Mouse (Mus musculus): ENCODE measurements around the gene Tbrg1.

Tbrg1 gene

DNA sequence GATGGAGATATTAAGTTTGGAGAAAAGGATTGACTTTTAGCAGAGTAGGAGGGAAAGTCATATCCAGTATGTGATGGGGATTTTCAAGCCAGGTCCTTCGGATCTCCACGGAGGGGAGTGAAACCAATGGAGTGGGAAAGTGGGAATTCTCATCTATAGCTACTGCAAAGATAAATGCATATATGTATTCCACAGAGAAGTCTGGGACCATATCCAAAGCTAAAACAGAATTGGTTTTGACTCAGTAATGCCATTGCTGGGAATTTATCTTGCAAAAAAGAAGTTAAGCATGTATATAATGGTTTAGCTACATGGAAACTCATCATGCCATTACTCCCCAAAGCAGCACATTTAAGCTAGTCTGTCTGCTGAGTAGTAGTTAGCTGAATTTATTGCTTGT is 24.8 kb downstream of the Tbrg1 start:
- DNase-seq (ENCODE audit: low spot score in 2 of 2): no peak

DNA sequence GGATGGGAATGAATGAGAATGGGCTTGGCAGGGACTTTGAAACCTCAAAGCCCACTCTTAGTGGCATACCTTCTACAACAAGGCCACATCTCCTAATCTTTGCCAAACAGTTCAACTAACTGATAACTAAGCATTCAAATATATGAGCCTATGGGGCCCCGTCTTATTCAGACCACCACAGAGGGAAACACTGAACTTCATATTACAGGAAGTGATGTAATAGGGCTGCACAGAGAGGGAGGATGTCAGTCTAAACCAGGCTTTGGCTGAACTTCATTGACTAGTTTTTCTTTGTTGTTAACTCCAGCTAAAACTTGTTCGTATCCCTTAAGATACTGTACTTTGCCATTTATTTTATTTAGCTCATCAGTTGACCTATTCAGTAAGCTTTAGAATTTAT is 27.2 kb downstream of the Tbrg1 start:
- no peak for DNase-seq (ENCODE audit: low spot score in 2 of 2)

DNA sequence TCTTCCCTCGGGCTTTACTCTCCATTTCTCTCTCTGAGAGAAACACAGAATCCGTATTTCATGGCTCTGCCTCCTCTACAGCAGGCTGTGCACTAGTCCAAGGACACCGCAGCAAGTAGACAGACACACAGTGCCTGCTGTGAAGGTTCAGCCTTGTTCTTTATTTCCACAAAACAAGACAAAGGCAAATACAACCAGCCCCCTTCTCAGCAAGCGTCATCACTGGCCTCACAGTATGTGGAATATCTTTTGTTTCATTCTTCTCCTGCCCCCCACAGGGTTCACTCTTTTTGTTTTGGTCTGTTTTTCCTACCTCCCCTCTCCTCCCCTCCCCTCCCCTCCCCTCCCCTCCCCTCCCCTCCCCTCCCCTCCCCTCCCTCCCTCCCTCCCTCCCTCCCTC is 28.5 kb downstream of the Tbrg1 start:
- DNase-seq (ENCODE audit: low spot score in 2 of 2): no peak

DNA sequence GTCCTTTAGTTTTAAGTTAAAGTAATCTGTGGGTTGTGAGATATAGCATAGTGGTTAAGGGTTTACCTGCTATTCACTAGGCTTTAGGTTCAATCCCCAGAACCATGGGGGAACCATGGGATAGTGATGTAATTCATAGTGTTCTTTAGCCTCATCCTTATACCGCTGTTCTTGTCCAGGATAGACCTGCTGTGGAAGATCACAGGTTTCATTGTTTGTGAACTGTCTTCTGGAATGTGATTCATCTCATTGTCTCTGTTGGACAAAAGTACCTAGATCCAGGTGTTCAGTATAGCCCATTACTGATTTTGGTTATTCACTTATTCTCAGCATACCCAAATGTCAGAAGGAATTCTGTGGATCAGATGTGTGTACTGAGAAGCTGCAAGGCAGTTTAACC is 29.8 kb downstream of the Tbrg1 start:
- no peak for DNase-seq (ENCODE audit: low spot score in 2 of 2)

DNA sequence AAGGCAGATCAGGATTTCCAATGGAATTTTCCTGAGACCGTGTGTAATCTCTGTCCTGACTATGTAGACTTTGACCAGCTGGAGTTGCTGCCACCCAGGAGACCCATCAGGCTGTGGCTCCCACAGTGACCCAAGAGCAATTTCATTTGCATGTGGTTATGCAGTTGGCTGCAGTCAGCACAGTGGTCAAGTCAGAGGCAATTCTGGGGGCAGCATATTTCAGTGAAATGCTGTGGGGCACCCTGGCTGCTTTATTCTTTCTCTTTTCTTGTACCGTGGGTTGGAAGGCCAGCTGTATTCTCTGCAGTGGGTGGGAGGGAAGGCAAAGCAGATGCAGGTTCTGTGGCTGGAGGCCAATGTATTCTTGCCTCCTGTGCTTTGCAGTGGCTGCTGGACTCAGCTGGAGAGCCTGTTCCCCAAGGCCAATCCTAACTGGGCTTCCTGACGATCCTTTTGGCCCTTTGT is 31.0 kb downstream of the Tbrg1 start:
- DNase-seq (ENCODE audit: low spot score in 2 of 2): no peak

DNA sequence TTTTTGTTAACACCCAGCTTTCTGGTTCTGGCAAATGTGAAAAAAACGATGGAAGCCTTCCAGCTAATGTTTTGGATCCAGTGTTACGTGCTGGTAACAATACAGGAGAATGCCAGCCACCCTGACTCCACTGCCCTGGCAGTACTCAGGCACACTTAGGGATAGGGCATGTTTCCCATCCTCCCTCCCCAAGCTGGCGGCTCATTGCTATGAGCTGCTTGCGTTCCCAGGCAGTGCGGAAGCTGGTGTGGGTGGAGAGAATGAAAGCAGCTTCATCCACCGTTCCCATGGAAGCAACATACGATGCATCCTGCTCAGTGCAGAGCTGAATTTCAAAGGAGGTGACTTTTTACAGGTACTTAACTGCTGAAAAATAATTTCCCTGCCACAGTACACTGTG is 31.5 kb downstream of the Tbrg1 start:
- no peak for DNase-seq (ENCODE audit: low spot score in 2 of 2)

DNA sequence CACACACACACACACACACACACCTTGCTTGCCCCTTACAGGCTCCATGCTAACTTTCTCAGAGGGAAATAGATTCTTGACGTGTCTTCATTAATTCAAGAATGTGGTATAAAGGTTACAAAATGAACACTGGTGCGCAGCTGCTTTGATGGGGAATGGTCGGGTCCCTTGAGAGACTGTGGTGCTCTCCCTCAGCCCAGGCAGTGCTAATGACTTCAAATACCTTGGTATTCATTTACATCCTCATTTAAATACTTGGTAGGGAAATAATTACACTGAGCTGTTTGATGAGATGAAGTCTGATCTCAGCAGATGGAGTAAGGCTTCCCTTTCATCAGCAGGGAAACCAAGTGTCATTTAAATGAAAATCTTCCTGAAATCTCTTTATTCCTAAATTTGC is 32.0 kb downstream of the Tbrg1 start:
- peak in 1 of 2 experiments; percentile 17 for DNase-seq (ENCODE audit: low spot score in 2 of 2)

DNA sequence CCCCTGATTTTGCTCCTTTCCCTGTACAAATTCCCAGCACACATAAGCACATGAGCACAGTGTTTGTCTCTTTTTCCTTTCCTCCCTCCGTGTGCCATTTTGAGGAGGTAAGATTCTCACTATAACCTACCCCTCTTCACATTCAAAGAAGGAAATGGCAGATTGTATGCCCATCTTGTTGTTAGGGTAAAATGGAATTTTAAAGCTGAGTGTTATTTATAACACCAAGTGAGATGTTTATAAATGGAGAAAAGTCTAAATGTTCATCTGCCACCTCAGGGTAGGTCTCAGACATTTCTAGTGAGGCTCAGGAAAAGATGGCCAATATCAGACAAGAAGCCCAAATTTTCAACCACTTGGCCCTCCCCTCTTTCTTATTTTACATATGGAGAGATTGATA is 32.6 kb downstream of the Tbrg1 start:
- no peak for DNase-seq (ENCODE audit: low spot score in 2 of 2)

DNA sequence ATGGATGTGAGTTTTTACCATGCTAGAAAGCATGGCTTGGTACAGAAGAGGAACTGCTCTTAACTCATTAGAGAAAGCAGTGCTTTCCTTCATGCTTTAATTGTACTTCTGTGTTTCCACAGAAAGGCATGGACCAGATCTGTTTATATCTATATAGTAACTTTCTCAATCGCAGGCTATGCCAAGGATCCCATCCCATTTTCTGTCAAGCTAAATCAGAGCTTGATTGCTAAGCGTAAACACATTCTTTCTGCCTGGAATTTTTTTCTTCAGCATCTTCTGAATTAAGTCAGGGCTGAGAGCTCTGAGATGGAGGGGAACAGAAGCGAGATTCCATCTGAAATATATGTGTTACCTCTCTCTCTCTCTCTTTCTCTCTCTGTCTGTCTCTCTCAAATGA is 33.1 kb downstream of the Tbrg1 start:
- DNase-seq (ENCODE audit: low spot score in 2 of 2): no peak

DNA sequence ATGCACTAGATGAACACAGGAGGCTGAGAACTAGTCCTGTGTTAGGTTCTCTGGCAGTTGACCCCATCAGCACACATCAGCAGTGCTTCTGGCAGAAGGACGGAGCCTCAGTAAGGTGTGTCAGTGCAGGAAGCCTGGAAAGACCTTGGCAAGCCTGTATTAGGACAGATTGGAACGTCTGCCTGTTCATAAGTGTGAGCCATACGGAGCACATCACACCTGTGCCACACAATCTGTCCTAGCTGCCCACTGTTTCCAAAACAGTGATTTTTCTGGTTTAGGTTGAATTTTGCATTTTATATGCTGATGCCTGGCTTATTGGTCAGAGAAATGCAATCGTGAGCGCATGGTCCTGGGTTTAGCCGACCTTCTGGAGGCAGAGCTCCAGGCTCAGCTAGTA is 35.8 kb downstream of the Tbrg1 start:
- DNase-seq (ENCODE audit: low spot score in 2 of 2): no peak

DNA sequence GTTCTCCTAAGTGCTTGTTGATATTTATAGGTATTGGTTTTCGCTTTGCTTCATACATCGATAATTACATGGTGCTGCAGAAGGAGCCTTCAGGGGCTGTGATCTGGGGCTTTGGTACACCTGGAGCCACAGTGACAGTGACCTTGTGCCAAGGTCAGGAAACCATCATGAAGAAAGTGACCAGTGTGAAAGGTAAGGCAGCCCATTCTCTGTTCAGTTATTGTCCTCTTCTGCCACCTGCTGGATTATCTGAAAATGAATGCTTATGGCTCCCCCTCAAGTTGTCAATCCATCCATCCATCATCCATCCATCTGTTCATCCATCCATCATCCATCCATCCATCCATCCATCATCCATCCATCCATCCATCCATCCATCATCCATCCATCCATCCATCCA is 40.3 kb downstream of the Tbrg1 start:
- peak in 1 of 2 experiments; percentile 29 for DNase-seq (ENCODE audit: low spot score in 2 of 2)

DNA sequence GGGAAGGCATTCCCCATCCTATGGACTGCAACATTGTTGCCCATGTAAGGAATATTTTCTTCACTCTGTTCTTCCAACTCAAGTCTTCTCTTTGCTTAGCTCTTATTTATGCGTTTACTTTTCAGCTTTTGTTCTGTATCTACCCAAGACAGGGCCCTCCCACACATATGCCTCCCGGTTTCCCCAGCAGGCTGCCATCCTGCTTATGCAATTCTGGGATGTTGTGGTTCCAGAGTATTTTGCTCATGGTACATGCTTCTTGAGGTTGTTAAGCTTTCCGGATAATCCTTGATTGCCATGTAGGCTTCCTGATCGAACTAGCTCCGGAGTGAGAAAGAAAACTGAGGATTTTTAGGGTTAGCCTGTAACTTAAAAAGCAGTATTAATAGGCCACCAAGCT is 41.9 kb downstream of the Tbrg1 start:
- DNase-seq (ENCODE audit: low spot score in 2 of 2): no peak

DNA sequence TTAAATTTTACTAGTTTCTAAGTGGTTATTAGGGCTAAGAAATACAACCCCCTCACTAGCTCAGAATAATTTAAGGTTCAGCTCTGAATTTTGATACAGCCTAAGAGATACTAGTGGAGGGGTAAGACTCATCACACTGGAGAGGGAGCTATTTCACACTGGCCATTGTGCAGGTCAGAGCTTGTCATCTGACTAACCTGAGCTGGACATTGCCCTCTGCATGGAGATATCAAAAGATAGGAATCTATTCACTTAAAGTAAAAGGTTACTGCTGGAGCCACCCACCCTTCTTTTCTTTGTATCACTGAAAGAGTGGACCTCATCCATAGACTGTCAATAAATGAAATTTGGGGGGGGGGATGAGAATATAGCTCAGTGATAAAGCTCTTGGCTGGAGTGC is 42.8 kb downstream of the Tbrg1 start:
- DNase-seq (ENCODE audit: low spot score in 2 of 2): no peak

DNA sequence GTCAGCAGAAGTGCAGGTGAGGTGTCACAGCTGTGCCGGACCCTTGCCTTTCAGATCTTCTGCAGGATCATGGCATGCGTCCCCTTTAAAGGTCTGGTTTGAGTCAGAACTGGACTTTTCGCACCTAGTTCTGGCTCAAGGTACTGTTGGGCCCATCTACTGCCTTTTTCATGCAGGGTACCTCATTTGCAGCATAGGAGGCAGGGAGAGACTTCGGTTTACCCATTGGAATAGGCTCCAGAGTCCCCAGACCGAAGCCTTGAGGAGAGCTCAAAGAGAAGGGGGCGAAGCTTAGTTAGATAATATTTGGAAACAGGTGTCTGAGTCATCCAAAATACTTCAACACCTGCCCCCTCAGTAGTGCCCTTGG is 43.2 kb downstream of the Tbrg1 start:
- DNase-seq (ENCODE audit: low spot score in 2 of 2): no peak

DNA sequence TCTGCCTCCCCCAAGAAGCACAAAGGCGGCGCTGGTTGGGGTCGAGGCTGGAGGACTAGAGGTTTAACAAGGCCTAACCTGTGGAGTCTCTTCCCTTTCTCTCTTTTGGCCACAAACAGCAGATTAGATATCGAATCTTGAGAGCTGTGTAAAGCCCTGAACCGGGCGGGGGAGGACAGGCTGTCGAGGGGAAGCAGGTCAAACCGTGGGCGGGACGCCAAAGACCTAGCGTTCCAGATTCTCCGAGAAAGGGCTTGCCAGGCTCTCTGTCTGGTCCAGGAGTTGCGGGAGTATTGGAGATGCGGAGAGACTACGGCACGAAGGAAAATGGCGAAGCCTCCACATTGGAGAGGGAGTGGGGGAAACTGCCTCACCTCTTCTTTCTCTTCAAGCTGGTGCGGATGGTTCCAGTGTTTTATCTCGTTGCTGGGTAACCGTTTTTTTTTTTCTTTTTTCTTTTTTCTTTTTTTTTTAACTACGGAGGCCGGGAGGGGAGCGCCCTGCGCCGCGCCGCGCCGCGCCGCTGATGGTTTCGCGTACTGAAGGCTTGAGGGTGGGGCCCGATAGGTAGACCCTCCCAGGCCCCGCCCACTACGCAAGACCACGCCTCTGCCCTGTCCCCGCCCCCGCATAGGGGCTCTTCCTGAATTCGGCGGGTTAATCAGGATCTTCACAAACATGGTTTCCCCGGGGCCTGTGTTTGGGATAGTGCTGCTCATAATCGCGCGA is 43.8 kb downstream of the Tbrg1 start, which contains the start of gene Spa17:
Gene Spa17 (minus strand): TSS at position 541 of the 729 bp plus-strand sequence.
- DNase-seq (ENCODE audit: low spot score in 2 of 2): peak; percentile 87 to 91

DNA sequence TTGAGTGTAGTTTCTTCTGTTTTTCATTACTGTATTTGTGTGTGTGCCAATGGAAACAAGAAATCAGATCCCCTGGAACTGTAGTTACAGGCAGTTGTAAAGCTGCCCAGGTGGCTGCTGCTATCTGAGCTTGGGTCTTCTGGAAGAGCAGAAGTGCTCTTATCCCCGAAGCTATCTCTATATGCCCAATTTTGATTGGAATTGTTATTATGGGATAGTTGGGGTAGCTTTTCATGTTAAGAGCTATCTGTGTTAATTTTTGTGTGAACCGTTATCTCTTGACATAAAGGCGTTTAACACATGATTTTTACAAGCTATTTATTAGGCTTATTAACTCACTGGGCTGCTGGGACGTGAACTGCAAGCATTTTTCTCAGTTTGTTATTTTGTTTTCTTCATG is 47.6 kb downstream of the Tbrg1 start:
- DNase-seq (ENCODE audit: low spot score in 2 of 2): no peak

DNA sequence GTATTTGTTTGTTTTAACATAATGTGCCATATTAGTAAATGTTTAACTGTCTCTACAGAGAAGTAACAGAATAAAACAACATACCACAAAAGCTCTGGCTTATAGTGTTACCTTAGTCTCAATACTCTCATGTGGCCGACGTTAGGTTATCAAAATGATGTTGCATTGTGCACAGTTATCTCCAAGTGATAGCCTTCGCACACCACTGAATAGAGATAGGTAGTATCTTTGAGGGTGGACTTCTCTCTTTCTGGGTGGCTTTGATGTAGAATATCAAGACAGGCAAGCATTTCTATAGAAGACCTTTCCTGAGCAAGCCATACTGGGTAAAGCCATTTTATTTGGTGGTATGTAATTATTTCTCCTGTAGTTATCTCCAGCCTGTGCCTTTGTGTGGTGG is 52.0 kb downstream of the Tbrg1 start:
- DNase-seq (ENCODE audit: low spot score in 2 of 2): no peak

DNA sequence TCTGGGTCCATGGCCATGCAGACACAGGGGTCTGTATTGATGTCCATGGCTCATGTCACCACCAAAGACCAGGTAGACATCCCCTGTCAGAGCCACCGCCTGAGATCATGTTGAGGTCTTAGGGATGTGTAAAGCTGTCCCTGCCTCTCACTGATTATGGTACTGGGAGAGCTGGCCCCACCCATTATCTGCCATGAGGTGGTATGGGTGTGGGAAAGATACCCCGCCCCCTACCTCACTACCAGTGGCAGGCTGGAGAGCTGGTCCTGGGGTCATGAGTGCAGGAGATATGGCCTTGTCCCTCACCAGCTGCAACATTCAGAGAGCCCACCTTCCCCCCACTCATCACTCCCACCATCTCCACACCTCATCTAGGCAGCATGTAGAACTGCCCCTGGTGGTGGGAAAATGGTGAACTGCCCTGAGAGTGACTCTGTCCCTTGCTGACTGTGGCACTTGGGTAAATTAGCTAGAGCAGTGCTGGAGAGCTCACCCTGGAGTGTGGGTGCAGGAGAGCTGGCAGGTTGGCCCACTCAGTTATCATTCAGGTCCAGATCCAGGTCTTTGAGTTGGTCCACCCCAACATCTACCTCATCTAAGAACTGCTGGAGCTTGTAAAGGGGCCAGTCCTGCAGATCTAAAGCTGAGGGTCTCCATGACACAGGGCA is 56.4 kb downstream of the Tbrg1 start:
- DNase-seq (ENCODE audit: low spot score in 2 of 2): no peak

Data from spleen, postnatal 36 days (tissue).